Mouse (Mus musculus) hindbrain, embryonic 16.5 days (tissue): Measurements from ENCODE around the gene Nub1. TPM values are rescaled to one million over a fixed set of nuclear protein-coding genes. Genes with fewer than 3 reads are reported as not detected.

Experiments
- ATAC-seq: fragments of 200-750 bp; cut with Nextera tagmentation; 2 replicates; pipeline ENCODE4 v1.8.0; 2017; ENCODE audit warnings: moderate TSS enrichment, moderate library complexity
- H3K27ac ChIP-seq: fragments of 300-500 bp; sonication (generic); 2 replicates; pipeline ENCODE4 v1.5.1; 2014; ENCODE audit warnings: low read depth, mild to moderate bottlenecking, control low read depth, low read length, moderate library complexity
- H3K27me3 ChIP-seq: fragments of 300-500 bp; sonication (generic); replicated peaks from 2 replicates; pipeline ENCODE4 v1.6.1; 2014; ENCODE audit warnings: low read length; ENCODE audit not compliant: control insufficient read depth, insufficient read depth
- H3K36me3 ChIP-seq: fragments of 300-500 bp; sonication (generic); 2 replicates; pipeline ENCODE4 v1.6.1; 2014; ENCODE audit warnings: mild to moderate bottlenecking, low read length, moderate library complexity, mixed read lengths; ENCODE audit not compliant: control insufficient read depth, insufficient read depth
- H3K4me1 ChIP-seq: fragments of 300-500 bp; sonication (generic); 2 replicates; pipeline ENCODE4 v1.6.1; 2014; ENCODE audit warnings: low read depth, low read length; ENCODE audit not compliant: control insufficient read depth, insufficient read depth
- H3K4me2 ChIP-seq: fragments of 300-500 bp; sonication (generic); 2 replicates; pipeline ENCODE4 v1.6.1; 2014; ENCODE audit warnings: mild to moderate bottlenecking, low read length, control low read depth, moderate library complexity
- H3K4me3 ChIP-seq: fragments of 300-500 bp; sonication (generic); 2 replicates; pipeline ENCODE4 v1.5.1; 2014; ENCODE audit warnings: mild to moderate bottlenecking, low read length, control low read depth, moderate library complexity
- H3K9ac ChIP-seq: fragments of 300-500 bp; sonication (generic); 2 replicates; pipeline ENCODE4 v1.6.1; 2014; ENCODE audit warnings: low read depth, mild to moderate bottlenecking, control low read depth, low read length, moderate library complexity
- H3K9me3 ChIP-seq: fragments of 300-500 bp; sonication (generic); 2 replicates; pipeline ENCODE4 v1.6.1; 2014; ENCODE audit warnings: mild to moderate bottlenecking, low read length, moderate library complexity; ENCODE audit not compliant: control insufficient read depth
- WGBS: fragments of 180-500 bp; shearing (Covaris S2); extraction: QIAGEN DNeasy Blood & Tissue Kit; methylation state at CpG from one replicate; pipeline ENCODE4 v1.1.7; 2014; 5-methylcytosine and 5-hydroxymethylcytosine counted together
- polyA plus RNA-seq: library from polyadenylated mRNA; unstranded; fragments of >200 nt; fragmentation: Nextera tagmentation; extraction: Ambion mirVana; gene quantifications from 2 replicates; pipeline ENCODE4 v1.2.1, GENCODE M21; 2015

Nub1 gene
- polyA plus RNA-seq, 1 experiment from 2014 or later, result 48.8 TPM

GRCm38 (mm10) chr5:24730488-24730871 lies 45.1 kb downstream of the Nub1 start, which contains the start of gene Wdr86:
Gene Wdr86, minus strand, starts transcription at chr5:24730727.
- Histone ChIP-seq H3K4me3 (peak within 1 kb of the TSS; percentile 48), H3K36me3 (no peaks in the 10 kb centered on the region), H3K4me2 (peak within 1 kb of the TSS; percentile 73), H3K27me3 (peaks cover 22% of the 10 kb centered on the region), H3K9ac (peak within 1 kb of the TSS; percentile 65), H3K9me3 (no peaks in the 10 kb centered on the region), H3K4me1 (peaks cover 17% of the 10 kb centered on the region), H3K27ac (no peak within 1 kb of the TSS)
- peak; percentile 46 for ATAC-seq
- under 1% methylated on average over 21 of the region's 23 CpGs for WGBS

GRCm38 (mm10) chr5:24730986-24731385 lies 45.7 kb downstream of the Nub1 start:
- H3K9me3 ChIP-seq, result no peaks in the 10 kb centered on the region
- H3K27ac ChIP-seq, result no peak overlapping the region
- no peak for ATAC-seq
- 2% methylated on average over 15 of the region's 15 CpGs for WGBS
- H3K36me3 ChIP-seq, result no peaks in the 10 kb centered on the region
- peak overlapping the region; percentile 5; the same call in 1 of the 2 replicates for H3K9ac ChIP-seq
- peak overlapping the region; percentile 48 for H3K4me3 ChIP-seq
- H3K27me3 ChIP-seq, result peaks cover 22% of the 10 kb centered on the region
- peak overlapping the region; percentile 73 for H3K4me2 ChIP-seq
- peaks cover 17% of the 10 kb centered on the region for H3K4me1 ChIP-seq

DNA sequence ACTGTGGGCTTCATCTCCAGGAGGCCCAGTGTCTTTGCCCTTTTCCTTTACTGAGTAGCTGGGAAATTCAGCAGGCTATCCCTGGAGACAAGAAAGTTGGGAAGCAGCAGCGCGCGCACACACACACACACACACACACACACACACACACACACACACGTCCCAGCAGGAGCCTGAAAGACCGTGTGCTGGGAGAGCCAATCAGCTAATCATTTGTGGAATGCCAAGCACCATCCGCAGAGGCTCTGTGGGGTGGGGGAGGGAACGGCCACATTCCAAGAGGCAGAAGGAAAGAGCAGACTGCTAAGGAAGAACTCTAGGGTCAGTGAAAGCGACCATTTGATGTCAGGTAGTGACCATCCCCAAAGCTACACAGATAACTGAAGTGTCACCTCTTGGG lies 47.8 kb downstream of the Nub1 start:
- H3K36me3 ChIP-seq, result no peaks in the 10 kb centered on the region
- no peak overlapping the region for H3K4me3 ChIP-seq
- no peak overlapping the region for H3K27ac ChIP-seq
- H3K9me3 ChIP-seq, result no peaks in the 10 kb centered on the region
- no peak overlapping the region for H3K4me2 ChIP-seq
- 4% methylated on average over 8 of the region's 8 CpGs for WGBS
- peaks cover 17% of the 10 kb centered on the region for H3K4me1 ChIP-seq
- peak; percentile 31; the same call in 1 of the 2 replicates for ATAC-seq
- no peak overlapping the region for H3K9ac ChIP-seq
- H3K27me3 ChIP-seq, result peaks cover 22% of the 10 kb centered on the region

GRCm38 (mm10) chr5:24733771-24734426 lies 48.6 kb downstream of the Nub1 start:
- Histone ChIP-seq H3K27ac (no peak overlapping the region), H3K36me3 (no peaks in the 10 kb centered on the region), H3K9me3 (no peaks in the 10 kb centered on the region), H3K27me3 (peaks cover 22% of the 10 kb centered on the region), H3K4me1 (peaks cover 17% of the 10 kb centered on the region), H3K4me2 (no peak overlapping the region), H3K4me3 (no peak overlapping the region), H3K9ac (no peak overlapping the region)
- 58% methylated on average over 7 of the region's 7 CpGs for WGBS
- no peak for ATAC-seq

- Histone ChIP-seq H3K27ac (no peak overlapping the region), H3K4me2 (no peak overlapping the region), H3K4me1 (peaks cover 7% of the 10 kb centered on the region), H3K9me3 (no peaks in the 10 kb centered on the region), H3K27me3 (no peaks in the 10 kb centered on the region), H3K4me3 (no peak overlapping the region), H3K9ac (no peak overlapping the region), H3K36me3 (no peaks in the 10 kb centered on the region)
- 87% methylated on average over 10 of the region's 10 CpGs for WGBS
- no peak for ATAC-seq
These were observed 52.3 kb downstream of the Nub1 start for GRCm38 (mm10) chr5:24737595-24737994.

DNA sequence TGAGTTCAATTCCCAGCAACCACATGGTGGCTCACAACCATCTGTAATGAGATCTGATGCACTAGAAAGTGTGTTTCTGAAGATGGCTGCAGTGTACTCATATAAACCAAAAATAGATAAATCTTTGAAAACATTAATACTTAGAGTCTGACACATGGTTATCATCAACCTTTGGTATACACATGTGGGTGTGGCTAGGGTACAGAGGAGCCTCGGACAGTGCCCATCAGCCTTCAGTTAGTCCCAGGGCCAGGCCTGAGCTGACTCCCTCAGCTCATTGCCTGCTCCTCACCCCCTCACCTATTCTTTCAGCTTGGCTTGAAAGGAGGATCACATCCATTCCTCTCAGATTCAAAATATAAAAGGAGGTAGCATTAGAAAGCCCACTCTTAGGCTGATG lies 53.2 kb downstream of the Nub1 start:
- Histone ChIP-seq H3K4me1 (no peaks in the 10 kb centered on the region), H3K27ac (no peak overlapping the region), H3K4me3 (no peak overlapping the region), H3K27me3 (no peaks in the 10 kb centered on the region), H3K36me3 (no peaks in the 10 kb centered on the region), H3K9me3 (no peaks in the 10 kb centered on the region), H3K4me2 (no peak overlapping the region), H3K9ac (no peak overlapping the region)
- no peak for ATAC-seq
- WGBS, result 83% methylated on average over 1 of the region's 1 CpGs

DNA sequence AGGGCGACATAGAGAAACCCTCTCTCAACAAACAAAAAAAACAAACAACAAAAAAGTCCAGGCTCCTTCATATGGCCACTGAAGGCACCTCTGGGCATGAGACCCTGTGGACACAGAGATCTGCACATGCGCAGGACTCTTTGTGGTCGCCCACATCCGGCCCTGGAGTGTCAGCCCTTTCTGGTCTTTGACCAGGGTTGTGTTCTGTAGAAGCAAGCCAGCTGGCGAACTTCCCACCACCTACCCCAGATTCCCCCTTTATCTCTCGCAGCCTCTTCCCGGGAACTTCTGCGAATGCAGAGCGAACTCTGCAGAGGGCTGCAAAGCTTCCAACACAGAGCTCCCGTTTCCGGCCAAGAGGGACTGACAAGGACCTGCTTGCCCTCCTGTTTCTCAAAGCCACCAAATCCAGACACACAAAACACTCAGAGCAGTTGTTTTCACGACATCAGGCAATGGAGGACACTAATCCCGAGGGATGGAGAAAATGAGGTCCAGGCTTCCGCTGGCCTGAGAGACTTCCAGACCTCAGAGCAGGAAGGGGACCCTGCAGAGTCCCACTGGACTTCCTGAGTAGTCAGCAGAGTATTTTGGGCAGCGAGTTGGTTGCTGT lies 53.9 kb downstream of the Nub1 start:
- Histone ChIP-seq H3K4me2 (no peak overlapping the region; the same call in 1 of the 2 replicates), H3K9me3 (no peaks in the 10 kb centered on the region), H3K4me3 (no peak overlapping the region), H3K9ac (no peak overlapping the region; the same call in 1 of the 2 replicates), H3K36me3 (no peaks in the 10 kb centered on the region), H3K27ac (peak overlapping the region; percentile 69), H3K4me1 (no peaks in the 10 kb centered on the region), H3K27me3 (no peaks in the 10 kb centered on the region)
- ATAC-seq, result no peak
- 55% methylated on average over 15 of the region's 15 CpGs for WGBS

GRCm38 (mm10) chr5:24741172-24741885 lies 56.0 kb downstream of the Nub1 start:
- Histone ChIP-seq H3K27ac (no peak overlapping the region), H3K9ac (no peak overlapping the region), H3K4me2 (no peak overlapping the region), H3K4me1 (no peaks in the 10 kb centered on the region), H3K27me3 (no peaks in the 10 kb centered on the region), H3K4me3 (no peak overlapping the region), H3K36me3 (no peaks in the 10 kb centered on the region), H3K9me3 (no peaks in the 10 kb centered on the region)
- ATAC-seq, result no peak
- 70% methylated on average over 15 of the region's 15 CpGs for WGBS

- ATAC-seq, result no peak
- H3K4me3 ChIP-seq, result no peak overlapping the region
- H3K4me1 ChIP-seq, result no peaks in the 10 kb centered on the region
- H3K27me3 ChIP-seq, result no peaks in the 10 kb centered on the region
- H3K4me2 ChIP-seq, result no peak overlapping the region
- H3K36me3 ChIP-seq, result no peaks in the 10 kb centered on the region
- H3K27ac ChIP-seq, result no peak overlapping the region
- 89% methylated on average over 10 of the region's 10 CpGs for WGBS
- H3K9ac ChIP-seq, result no peak overlapping the region
- no peaks in the 10 kb centered on the region for H3K9me3 ChIP-seq
These were observed 58.6 kb downstream of the Nub1 start for GRCm38 (mm10) chr5:24743956-24744355.
